Mouse (Mus musculus) yolk sac, embryonic 10.5 days (tissue): ENCODE measurements at regions not wholly inside any gene's neighbourhood (a gene's known extent, or its start where the extent isn't known, plus 50 kb on each side); places are given as distances from the start of the nearest gene placed in this dataset.
A peak's percentile ranks its signal among the peaks of the same experiment; 100 is the strongest.
"Not testable (repeated sequence)": the region's sequence is repeated elsewhere in the genome, so short reads cannot be mapped to it uniquely, and the experiment has no call there.

Source experiments
- DNase-seq: peaks from one replicate; pipeline ENCODE4 v3.0.0-alpha.2; 2017; ENCODE audit warnings: low spot score

- DNase-seq = not testable (repeated sequence)
Observed at GRCm38 (mm10) chr12:113701841-113702240, 158.1 kb downstream of the Adam6a start.

- DNase-seq = not testable (repeated sequence)
Observed at GRCm38 (mm10) chr12:113716406-113716805, 172.7 kb downstream of the Adam6a start.

GRCm38 (mm10) chr12:113735847-113736246 is 192.1 kb downstream of the Adam6a start:
- DNase-seq = no peak

GRCm38 (mm10) chr12:113746277-113746676 is 202.6 kb downstream of the Adam6a start:
- no peak for DNase-seq

- no peak for DNase-seq
Observed at GRCm38 (mm10) chr12:113747987-113748386, 204.3 kb downstream of the Adam6a start.

GRCm38 (mm10) chr12:113769587-113769986 is 225.9 kb downstream of the Adam6a start:
- DNase-seq = no peak

GRCm38 (mm10) chr12:113795876-113796275 is 252.2 kb downstream of the Adam6a start:
- peak; percentile 3 for DNase-seq

GRCm38 (mm10) chr12:113826377-113826776 is 282.7 kb downstream of the Adam6a start:
- no peak for DNase-seq

GRCm38 (mm10) chr12:113858893-113859292 is 315.2 kb downstream of the Adam6a start:
- DNase-seq = peak; percentile 7

- no peak for DNase-seq
Observed at GRCm38 (mm10) chr12:113878826-113879225, 335.1 kb downstream of the Adam6a start.

- DNase-seq = no peak
Observed at GRCm38 (mm10) chr12:113896152-113896551, 352.4 kb downstream of the Adam6a start.

- no peak for DNase-seq
Observed at GRCm38 (mm10) chr12:113906459-113906858, 362.8 kb downstream of the Adam6a start.

- DNase-seq = no peak
Observed at GRCm38 (mm10) chr12:113907751-113908150, 364.0 kb downstream of the Adam6a start.

GRCm38 (mm10) chr12:113911770-113912169 is 368.1 kb downstream of the Adam6a start:
- DNase-seq = no peak

GRCm38 (mm10) chr12:113940721-113941120 is 397.0 kb downstream of the Adam6a start:
- DNase-seq = no peak

GRCm38 (mm10) chr12:113943661-113944327 is 400.1 kb downstream of the Adam6a start:
- not testable (repeated sequence) for DNase-seq

- DNase-seq = not testable (repeated sequence)
Observed at GRCm38 (mm10) chr12:113945786-113946185, 402.1 kb downstream of the Adam6a start.

GRCm38 (mm10) chr12:113948017-113948416 is 404.3 kb downstream of the Adam6a start:
- peak; percentile 15 for DNase-seq

- no peak for DNase-seq
Observed at GRCm38 (mm10) chr12:113974271-113974670, 430.6 kb downstream of the Adam6a start.

GRCm38 (mm10) chr12:113981613-113982012 is 437.9 kb downstream of the Adam6a start:
- peak; percentile 14 for DNase-seq

- peak; percentile 3 for DNase-seq
Observed at GRCm38 (mm10) chr12:113987233-113987990, 443.7 kb downstream of the Adam6a start.

GRCm38 (mm10) chr12:113992425-113992824 is 448.7 kb downstream of the Adam6a start:
- no peak for DNase-seq

- DNase-seq = not testable (repeated sequence)
Observed at GRCm38 (mm10) chr12:113994284-113994683, 450.6 kb downstream of the Adam6a start.
